Mouse (Mus musculus) lung, embryonic 15.5 days (tissue): ENCODE measurements around the gene Comt. TPM values are rescaled to one million over a fixed set of nuclear protein-coding genes. Genes with fewer than 3 reads are reported as not detected.

Experiments used
- ATAC-seq: fragments of 200-750 bp; cut with Nextera tagmentation; 2 replicates; pipeline ENCODE4 v1.8.0; 2017; ENCODE audit warnings: moderate number of reproducible peaks, borderline replicate concordance; ENCODE audit not compliant: low FRiP score, low TSS enrichment; ENCODE audit errors: extremely low read depth
- H3K27ac ChIP-seq: fragments of 300-500 bp; sonication (generic); 2 replicates; pipeline ENCODE4 v1.5.1; 2015; ENCODE audit warnings: moderate library complexity, mild to moderate bottlenecking, inconsistent platforms
- H3K27me3 ChIP-seq: fragments of 300-500 bp; sonication (generic); 2 replicates; pipeline ENCODE4 v1.6.1; 2015; ENCODE audit warnings: inconsistent platforms
- H3K36me3 ChIP-seq: fragments of 300-500 bp; sonication (generic); 2 replicates; pipeline ENCODE4 v1.6.1; 2015; ENCODE audit warnings: inconsistent platforms
- H3K4me1 ChIP-seq: fragments of 300-500 bp; sonication (generic); 2 replicates; pipeline ENCODE4 v1.6.1; 2015; ENCODE audit warnings: inconsistent platforms
- H3K4me2 ChIP-seq: fragments of 300-500 bp; sonication (generic); 2 replicates; pipeline ENCODE4 v1.6.1; 2015; ENCODE audit warnings: inconsistent platforms, mild to moderate bottlenecking, moderate library complexity
- H3K4me3 ChIP-seq: fragments of 300-500 bp; sonication (generic); 2 replicates; pipeline ENCODE4 v1.5.1; 2015; ENCODE audit warnings: mild to moderate bottlenecking, inconsistent platforms
- H3K9ac ChIP-seq: fragments of 300-500 bp; sonication (generic); 2 replicates; pipeline ENCODE4 v1.6.1; 2015; ENCODE audit warnings: inconsistent platforms
- H3K9me3 ChIP-seq: fragments of 300-500 bp; sonication (generic); 2 replicates; pipeline ENCODE4 v1.6.1; 2016; ENCODE audit warnings: inconsistent platforms
- WGBS: fragments of 180-500 bp; shearing (Covaris S2); methylation state at CpG from one replicate; pipeline ENCODE4 v1.1.7; 2015; 5-methylcytosine and 5-hydroxymethylcytosine counted together
- polyA plus RNA-seq: library from polyadenylated mRNA; unstranded; fragments of >200 nt; fragmentation: Nextera tagmentation; extraction: Ambion mirVana; gene quantifications from 2 replicates; pipeline ENCODE4 v1.2.1, GENCODE M21; 2015

Comt gene
- polyA plus RNA-seq, 1 experiment from 2014 or later = 122 TPM

DNA sequence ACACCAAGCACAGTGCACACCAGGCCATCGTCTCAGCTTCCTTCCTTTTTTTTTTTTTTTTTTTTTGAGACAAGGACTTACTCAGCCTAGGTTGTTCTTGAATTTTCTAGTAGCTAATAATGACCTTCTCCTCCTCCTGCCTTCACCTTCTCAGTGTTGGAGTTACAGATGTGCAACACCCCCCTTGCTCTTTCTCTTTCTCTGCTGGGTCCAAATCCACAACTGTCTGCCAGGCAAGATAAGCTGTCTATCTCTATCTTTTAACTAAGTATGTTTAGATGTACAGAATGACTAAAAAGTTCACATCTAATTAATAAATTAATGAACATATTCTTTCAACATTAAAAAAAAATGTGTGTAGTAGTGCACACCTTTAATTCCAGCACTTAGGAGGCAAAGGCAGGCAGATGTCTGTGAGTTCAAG, 7.0 kb downstream of the Comt start:
- Histone ChIP-seq H3K4me2 (no peak overlapping the region), H3K9ac (no peak overlapping the region), H3K4me3 (no peak overlapping the region), H3K9me3 (no peaks in the 10 kb centered on the region), H3K27me3 (no peaks in the 10 kb centered on the region), H3K36me3 (peaks cover 14% of the 10 kb centered on the region), H3K27ac (no peak overlapping the region), H3K4me1 (peaks cover 31% of the 10 kb centered on the region)
- 67% methylated on average over 1 of the region's 1 CpGs for WGBS
- no peak for ATAC-seq

DNA sequence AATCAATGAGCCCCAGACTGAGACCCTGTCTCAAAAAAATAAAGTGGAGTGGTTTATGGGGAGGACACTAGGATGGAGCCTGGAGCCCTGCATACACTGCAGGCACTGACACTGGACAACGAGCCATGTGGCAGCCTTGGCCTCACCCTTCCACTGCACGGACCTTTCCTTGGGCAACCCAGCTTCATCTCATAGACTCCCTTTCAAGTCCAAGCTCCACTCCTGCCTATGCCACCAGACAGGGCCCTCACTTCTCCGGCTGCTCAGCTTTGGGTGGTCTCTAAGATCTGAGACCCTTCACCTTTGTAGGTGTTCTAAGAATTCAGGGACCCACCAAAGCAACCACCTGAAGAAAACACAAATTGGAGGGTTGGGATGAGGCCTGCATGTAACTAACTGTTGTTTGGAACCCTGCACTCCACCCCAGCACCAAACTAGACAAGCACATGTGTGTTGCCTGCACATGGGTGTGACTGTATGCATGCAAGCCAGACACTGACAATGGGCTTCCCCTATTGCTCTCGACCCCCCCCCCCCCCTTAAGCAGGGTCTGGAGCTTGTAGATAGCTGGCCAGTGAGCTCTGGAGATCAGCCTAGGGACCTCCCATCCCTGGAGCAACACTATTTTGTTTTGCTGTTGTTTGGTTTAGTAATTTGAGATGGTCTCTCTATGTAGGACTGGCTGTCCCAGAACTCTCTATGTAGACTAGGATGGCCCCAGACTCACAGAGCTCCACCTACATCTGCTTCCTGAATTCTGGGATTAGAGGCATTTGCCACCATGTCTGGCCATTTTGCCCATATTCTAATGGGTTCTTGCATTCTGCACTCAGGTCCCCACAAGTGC, 7.7 kb downstream of the Comt start:
- 80% methylated on average over 4 of the region's 4 CpGs for WGBS
- Histone ChIP-seq H3K9ac (no peak overlapping the region), H3K4me2 (no peak overlapping the region), H3K4me1 (peaks cover 24% of the 10 kb centered on the region), H3K36me3 (peaks cover 16% of the 10 kb centered on the region), H3K27me3 (no peaks in the 10 kb centered on the region), H3K27ac (no peak overlapping the region), H3K9me3 (no peaks in the 10 kb centered on the region), H3K4me3 (no peak overlapping the region)
- no peak for ATAC-seq

DNA sequence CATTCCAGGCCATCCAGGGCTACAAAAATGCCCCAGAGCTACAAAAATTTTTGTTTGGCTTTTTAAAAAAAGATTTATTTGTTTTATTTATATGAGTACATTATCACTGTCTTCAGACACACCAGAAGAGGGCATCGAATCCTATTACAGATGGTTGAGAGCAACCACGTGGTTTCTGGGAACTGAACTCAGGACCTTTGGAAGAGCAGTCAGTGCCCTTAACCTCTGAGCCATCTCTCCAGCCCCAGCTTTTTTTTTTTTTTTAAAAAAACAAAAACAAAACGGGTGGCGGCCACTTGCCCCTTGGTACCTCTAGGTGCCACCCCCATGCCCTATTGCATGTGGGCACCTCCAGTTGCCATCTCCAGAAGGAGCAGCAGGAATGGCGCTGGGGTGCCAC, 9.2 kb downstream of the Comt start:
- Histone ChIP-seq H3K36me3 (peaks cover 21% of the 10 kb centered on the region), H3K9me3 (no peaks in the 10 kb centered on the region), H3K4me1 (peaks cover 17% of the 10 kb centered on the region), H3K4me2 (no peak overlapping the region), H3K27me3 (no peaks in the 10 kb centered on the region), H3K27ac (no peak overlapping the region), H3K4me3 (no peak overlapping the region), H3K9ac (no peak overlapping the region)
- no peak for ATAC-seq
- 82% methylated on average over 5 of the region's 5 CpGs for WGBS

DNA sequence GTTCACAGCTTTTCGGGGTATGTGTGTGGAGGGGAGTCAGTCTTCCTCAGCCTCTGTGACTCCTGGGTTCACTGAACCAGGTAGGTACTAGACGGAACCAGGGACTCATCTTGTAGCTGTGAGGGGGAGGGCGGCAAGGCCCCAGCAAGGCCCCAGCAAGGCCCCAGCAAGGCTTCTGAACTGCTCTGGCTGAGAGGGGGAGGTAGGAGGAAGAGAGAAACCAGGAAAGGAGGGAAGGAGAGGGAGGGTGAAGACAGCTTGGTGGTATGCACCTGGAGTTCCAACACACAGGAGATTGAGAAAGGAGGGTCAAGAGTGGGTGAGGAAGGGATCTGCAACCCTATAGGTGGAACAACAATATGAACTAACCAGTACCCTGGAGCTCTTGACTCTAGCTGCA, 9.8 kb downstream of the Comt start:
- peak overlapping the region; percentile 9; the same call in 1 of the 2 replicates for H3K9ac ChIP-seq
- no peaks in the 10 kb centered on the region for H3K27me3 ChIP-seq
- peak overlapping the region; percentile 60 for H3K27ac ChIP-seq
- 69% methylated on average over 3 of the region's 3 CpGs for WGBS
- no peak overlapping the region for H3K4me3 ChIP-seq
- ATAC-seq = no peak
- H3K4me1 ChIP-seq = peaks cover 19% of the 10 kb centered on the region
- H3K36me3 ChIP-seq = peaks cover 18% of the 10 kb centered on the region
- H3K9me3 ChIP-seq = no peaks in the 10 kb centered on the region
- peak overlapping the region; percentile 20 for H3K4me2 ChIP-seq

DNA sequence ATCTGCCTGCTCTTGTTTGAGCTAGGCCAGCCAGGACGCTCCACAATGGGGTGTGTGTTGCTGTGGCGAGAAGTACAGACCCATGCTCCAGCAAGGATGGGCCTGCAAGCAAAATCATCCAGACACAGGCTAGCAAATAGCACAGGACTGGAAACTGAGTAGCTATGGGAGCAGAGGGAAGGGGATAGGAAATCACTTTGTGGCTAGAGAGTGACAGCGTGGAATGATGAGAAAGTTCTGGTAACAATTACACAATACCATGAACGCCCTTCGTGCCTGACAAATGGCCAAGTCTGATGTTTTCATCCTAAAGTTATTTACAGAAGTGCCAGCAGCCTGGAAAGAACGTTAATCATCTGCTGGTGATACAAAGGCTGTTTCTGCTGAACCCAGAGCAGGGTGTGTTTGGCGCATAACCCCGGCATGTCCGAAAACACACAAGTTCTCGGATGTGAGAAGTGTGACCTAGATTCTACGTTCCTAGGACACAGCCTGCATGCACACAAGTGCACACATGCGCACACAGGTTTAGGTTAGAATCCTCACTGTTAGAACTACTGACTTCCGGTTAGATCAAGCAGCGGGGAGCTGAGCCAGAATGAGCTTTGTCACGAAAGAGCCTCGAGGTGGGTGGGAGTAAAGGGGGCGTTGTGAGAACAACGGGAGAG, 10.4 kb downstream of the Comt start:
- Histone ChIP-seq H3K4me1 (peaks cover 20% of the 10 kb centered on the region), H3K36me3 (peaks cover 24% of the 10 kb centered on the region), H3K27me3 (no peaks in the 10 kb centered on the region), H3K9me3 (no peaks in the 10 kb centered on the region), H3K27ac (peak overlapping the region; percentile 60), H3K9ac (peak overlapping the region; percentile 9; the same call in 1 of the 2 replicates), H3K4me3 (no peak overlapping the region), H3K4me2 (peak overlapping the region; percentile 20)
- WGBS = 36% methylated on average over 18 of the region's 18 CpGs
- peak; percentile 83 for ATAC-seq

DNA sequence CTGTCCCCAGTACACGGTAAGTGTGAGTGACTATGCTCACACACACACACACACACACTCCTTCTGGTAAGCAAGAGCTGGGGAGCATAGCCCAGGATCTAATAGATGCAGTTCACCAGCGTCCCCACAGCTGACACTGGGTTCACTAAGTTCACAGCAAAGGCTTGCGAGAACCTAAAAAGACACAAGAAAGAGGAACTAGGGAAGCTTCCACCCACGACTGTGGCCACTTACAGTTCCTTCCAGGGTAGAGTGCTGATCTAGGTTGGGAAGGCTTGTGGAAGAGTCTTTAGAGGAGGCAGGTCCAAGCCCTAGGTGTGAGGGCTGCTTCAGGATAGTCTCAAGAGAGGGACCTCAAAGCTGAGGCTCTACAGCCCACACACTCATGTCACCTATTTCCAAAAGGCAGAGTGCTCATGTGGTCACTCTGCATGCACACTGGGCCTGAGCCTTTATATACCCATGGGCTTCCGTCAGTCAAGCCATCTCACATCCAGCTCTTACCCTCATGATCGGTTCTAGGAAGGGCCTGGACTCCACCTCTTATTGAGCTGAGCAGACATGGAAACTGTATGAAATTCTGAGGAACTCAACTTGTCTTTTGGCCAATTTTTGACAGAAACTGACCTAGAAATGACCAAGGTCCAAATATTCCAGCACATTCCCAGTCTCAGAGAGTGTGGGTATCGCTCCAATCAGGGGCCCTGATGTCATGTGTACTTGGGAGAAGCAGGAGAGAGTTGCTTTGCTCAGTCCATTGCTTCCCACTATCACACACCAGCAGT, 13.4 kb downstream of the Comt start:
- no peak overlapping the region for H3K9ac ChIP-seq
- H3K9me3 ChIP-seq = no peaks in the 10 kb centered on the region
- H3K4me2 ChIP-seq = no peak overlapping the region
- no peaks in the 10 kb centered on the region for H3K27me3 ChIP-seq
- no peak overlapping the region for H3K27ac ChIP-seq
- peaks cover 16% of the 10 kb centered on the region for H3K4me1 ChIP-seq
- peaks cover 31% of the 10 kb centered on the region for H3K36me3 ChIP-seq
- no peak overlapping the region for H3K4me3 ChIP-seq
- ATAC-seq = no peak
- 85% methylated on average over 7 of the region's 7 CpGs for WGBS

DNA sequence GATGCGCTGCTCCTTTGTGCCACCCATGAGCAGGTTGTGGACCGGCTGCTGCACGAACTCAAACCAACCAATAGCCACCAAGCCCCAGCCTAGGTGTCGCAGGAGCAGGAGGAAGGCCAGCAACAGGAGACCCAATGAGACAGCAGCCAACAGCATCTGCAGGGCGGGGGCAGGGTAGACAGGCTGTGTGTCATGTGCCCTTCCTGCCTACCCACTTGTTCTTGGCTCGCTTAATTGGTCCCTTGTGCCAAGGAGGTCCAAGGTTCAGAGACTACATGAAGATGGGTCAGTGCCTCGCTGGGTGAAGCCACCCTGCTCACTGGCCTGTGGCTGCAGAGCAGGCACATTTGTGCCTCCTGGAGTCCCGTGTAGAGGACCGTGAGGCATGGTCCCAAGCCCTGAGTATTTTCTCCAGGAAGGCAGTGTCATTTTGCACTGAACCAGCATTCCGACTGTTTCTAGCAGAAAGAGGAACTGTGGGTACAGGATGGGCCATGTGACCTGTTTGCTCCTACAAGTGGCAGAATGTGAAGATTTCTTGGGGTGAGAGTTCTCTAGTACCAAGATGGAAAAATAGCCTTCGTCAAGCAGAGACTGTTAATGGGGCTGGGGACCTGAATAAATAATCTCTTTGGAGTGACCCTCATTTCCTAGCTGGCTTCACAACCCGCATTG, 14.7 kb downstream of the Comt start:
- 83% methylated on average over 12 of the region's 12 CpGs for WGBS
- Histone ChIP-seq H3K4me1 (peaks cover 24% of the 10 kb centered on the region), H3K9me3 (no peaks in the 10 kb centered on the region), H3K27ac (no peak overlapping the region), H3K27me3 (no peaks in the 10 kb centered on the region), H3K36me3 (peaks cover 35% of the 10 kb centered on the region), H3K4me3 (no peak overlapping the region), H3K9ac (no peak overlapping the region), H3K4me2 (no peak overlapping the region)
- ATAC-seq = no peak

DNA sequence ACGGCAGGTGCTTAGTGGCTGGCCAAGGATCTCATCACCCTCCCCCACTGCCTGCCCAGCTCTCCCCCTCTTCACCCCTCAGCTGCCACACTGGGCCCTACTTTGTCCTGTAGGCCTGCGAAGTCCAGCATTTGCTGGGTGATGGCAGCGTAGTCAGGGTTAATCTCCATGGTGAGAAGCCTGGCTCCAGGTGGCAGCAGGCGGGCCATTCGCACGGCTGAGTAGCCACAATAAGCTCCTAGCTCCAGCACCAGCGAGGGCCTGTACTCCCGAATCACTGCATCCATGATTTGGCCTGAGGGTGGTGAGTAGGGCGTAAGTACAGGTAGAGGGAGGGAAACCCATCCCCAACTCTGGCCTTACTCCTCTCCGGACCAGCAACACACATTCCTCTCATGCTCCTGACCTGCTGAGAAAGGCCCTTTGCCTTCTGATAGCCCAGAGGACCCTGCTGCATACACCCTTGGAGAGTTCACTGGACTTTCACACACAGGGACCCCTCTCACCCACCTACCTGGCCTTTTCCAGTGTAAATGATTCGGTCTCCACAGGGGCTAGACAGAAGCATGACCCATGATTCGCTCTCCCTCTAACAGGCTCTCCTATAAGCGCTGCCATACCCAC, 15.5 kb downstream of the Comt start:
- 87% methylated on average over 13 of the region's 13 CpGs for WGBS
- no peak overlapping the region for H3K27ac ChIP-seq
- H3K4me1 ChIP-seq = peaks cover 20% of the 10 kb centered on the region; the same call in 1 of the 2 replicates
- no peak overlapping the region for H3K4me2 ChIP-seq
- H3K9ac ChIP-seq = no peak overlapping the region
- H3K27me3 ChIP-seq = no peaks in the 10 kb centered on the region
- H3K36me3 ChIP-seq = peaks cover 35% of the 10 kb centered on the region
- H3K9me3 ChIP-seq = no peaks in the 10 kb centered on the region
- no peak for ATAC-seq
- no peak overlapping the region for H3K4me3 ChIP-seq

DNA sequence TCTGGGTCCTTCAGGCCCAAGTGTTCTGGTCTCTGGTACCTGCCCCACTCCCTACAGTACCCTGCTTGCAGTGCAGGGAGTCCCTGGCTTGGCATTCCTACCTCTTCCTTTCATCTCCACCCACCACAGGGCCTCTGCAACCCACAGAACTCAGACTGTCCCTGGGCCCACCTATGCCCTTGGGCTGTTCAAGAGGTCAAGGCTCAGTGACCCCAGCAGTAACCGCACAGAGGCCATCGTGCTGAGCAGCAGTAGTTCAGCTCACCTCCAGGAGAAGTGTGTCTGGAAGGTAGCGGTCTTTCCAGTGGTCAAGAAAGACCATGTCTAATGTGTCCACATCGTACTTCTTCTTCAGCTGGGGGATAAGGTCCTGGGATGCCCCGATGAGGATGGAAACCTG, 16.2 kb downstream of the Comt start:
- Histone ChIP-seq H3K27ac (no peak overlapping the region), H3K9ac (no peak overlapping the region), H3K4me3 (no peak overlapping the region), H3K4me1 (peaks cover 21% of the 10 kb centered on the region; the same call in 1 of the 2 replicates), H3K27me3 (no peaks in the 10 kb centered on the region), H3K4me2 (no peak overlapping the region), H3K9me3 (no peaks in the 10 kb centered on the region), H3K36me3 (peaks cover 37% of the 10 kb centered on the region)
- WGBS = 91% methylated on average over 5 of the region's 5 CpGs
- no peak for ATAC-seq

DNA sequence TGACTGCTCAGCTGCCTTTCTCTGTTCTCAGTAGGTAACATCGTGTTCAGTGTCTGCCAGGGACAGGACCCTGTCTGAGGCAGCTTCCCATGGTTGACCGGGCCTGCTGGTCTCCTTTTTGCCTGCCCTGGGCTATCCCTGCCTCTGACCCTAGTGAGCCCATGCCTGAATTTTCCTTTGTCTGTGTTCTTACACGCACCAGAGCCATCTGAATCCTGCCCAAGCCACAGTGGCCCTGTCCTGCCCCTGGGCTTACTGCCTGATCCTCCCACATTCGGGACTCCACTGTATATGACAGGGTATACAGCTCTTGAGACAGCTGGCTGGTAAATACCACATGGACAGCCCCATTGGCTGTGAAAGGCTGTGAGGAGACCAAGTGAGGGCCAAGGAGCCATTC, 16.9 kb downstream of the Comt start:
- no peak overlapping the region for H3K27ac ChIP-seq
- 82% methylated on average over 4 of the region's 4 CpGs for WGBS
- ATAC-seq = no peak

DNA sequence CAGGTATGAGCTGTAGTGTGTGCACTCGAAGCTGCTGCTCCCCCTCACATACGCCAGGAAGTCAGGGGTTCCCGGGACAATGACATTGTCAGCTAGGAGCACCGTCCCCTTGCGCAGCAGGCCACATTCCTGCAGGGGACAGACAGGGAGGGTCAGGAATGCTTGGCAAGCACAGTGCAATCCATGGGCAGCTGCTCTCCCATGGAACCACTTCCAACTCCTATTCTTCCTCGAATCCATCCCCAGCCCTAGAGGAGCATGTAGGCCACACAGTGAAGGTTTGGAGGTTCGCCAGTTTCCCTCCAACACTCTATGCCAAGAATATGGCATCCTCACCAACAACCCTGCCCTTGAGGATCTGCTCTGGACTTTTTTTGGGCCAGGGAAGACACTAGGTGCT, 18.7 kb downstream of the Comt start:
- Histone ChIP-seq H3K9ac (no peak overlapping the region), H3K4me3 (no peak overlapping the region), H3K9me3 (no peaks in the 10 kb centered on the region), H3K4me2 (no peak overlapping the region), H3K4me1 (peaks cover 25% of the 10 kb centered on the region; the same call in 1 of the 2 replicates), H3K27ac (no peak overlapping the region), H3K36me3 (peaks cover 42% of the 10 kb centered on the region), H3K27me3 (no peaks in the 10 kb centered on the region)
- no peak for ATAC-seq
- WGBS = 40% methylated on average over 7 of the region's 7 CpGs

More for the DNA sequence above, 16.9 kb downstream of the Comt start:
- H3K36me3 ChIP-seq = peaks cover 38% of the 10 kb centered on the region
- no peak overlapping the region for H3K9ac ChIP-seq
- H3K4me1 ChIP-seq = peaks cover 25% of the 10 kb centered on the region; the same call in 1 of the 2 replicates
- no peaks in the 10 kb centered on the region for H3K27me3 ChIP-seq
- no peak overlapping the region for H3K4me3 ChIP-seq
- H3K4me2 ChIP-seq = no peak overlapping the region
- no peaks in the 10 kb centered on the region for H3K9me3 ChIP-seq
